Comparison of ENCODE assay signal across 26 mouse cellular contexts in the genomic region with DNA sequence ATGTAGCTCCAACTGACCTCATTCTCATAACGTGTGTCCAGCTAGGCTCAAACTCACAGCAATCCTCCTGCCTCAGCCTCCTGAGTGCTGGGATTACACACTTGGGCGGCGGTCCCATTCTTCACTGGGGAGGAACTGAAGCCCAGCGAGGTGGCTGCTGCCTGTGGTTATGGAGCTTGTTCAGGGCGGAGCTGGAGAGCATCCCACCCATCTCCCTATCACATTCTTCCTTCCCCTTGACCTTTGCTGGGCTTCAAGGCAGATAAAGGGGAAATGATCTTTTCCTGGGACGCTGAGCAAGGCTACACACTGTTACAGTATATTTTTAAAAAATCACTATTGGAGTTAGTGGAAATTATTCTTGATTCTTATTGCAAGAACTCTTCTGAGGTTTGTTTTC. TPM values are rescaled to one million over a fixed set of nuclear protein-coding genes. Genes with fewer than 3 reads are reported as not detected.
DNase-seq lines count a peak whose midpoint lies in the region; ATAC-seq lines count a peak whose summit lies in the region.
"Had no signal": no experiment of that assay in that cellular context is flagged by ENCODE, and none has a peak within 500 bp of the region (broad histone marks: within the 10 kb centered on the region; RNA-seq: fewer than 3 reads in every experiment).

No protein-coding gene starts in this region.

- 74% methylated on average over 6 of the region's 6 CpGs for WGBS in heart, embryonic 10.5 days

- DNase-seq in heart, embryonic 10.5 days (ENCODE audit: low spot score): no peak
- DNase-seq in heart, adult 11 months: no peak
- no peak for DNase-seq in adrenal gland, postnatal 14 days
- no peak for DNase-seq in T-cell, adult 2 months (ENCODE audit: low spot score)
- DNase-seq: adrenal gland, adult 8-10 months; adrenal gland, postnatal 25 days; B cell, adult 2 months; cerebellum, adult 11 months; cerebellum, adult 18-20 months; cerebellum, adult 8-10 months; cerebellum, adult 9-11 months; cerebellum, postnatal 14 days; cerebellum, postnatal 36 days; embryo, embryonic 11 days had no signal

- H3K36me3 ChIP-seq in heart, embryonic 10.5 days: no peaks in the 10 kb centered on the region
- H3K36me3 ChIP-seq: embryonic facial prominence, embryonic 13.5 days; embryonic facial prominence, embryonic 15.5 days; forebrain, embryonic 10.5 days; forebrain, embryonic 12.5 days; G1E had no signal

- no peaks in the 10 kb centered on the region for H3K27me3 ChIP-seq in heart, embryonic 10.5 days (ENCODE audit: insufficient read depth, poor library complexity, severe bottlenecking)
- H3K27me3 ChIP-seq: CH12.LX; embryonic facial prominence, embryonic 13.5 days; embryonic facial prominence, embryonic 15.5 days; forebrain, embryonic 12.5 days; Patski had no signal

- H3K4me3 ChIP-seq in heart, embryonic 10.5 days: no peak overlapping the region
- H3K4me3 ChIP-seq: embryonic facial prominence, embryonic 13.5 days; embryonic facial prominence, embryonic 15.5 days; erythroblast, embryonic 14.5 days; forebrain, embryonic 10.5 days; forebrain, embryonic 12.5 days had no signal

- no peaks in the 10 kb centered on the region for H3K9me3 ChIP-seq in heart, embryonic 10.5 days
- H3K9me3 ChIP-seq: embryonic facial prominence, embryonic 13.5 days; embryonic facial prominence, embryonic 15.5 days; forebrain, embryonic 10.5 days; forebrain, embryonic 12.5 days had no signal

- ATAC-seq in megakaryocyte, adult 5-6 weeks (ENCODE audit: poor library complexity, severe bottlenecking): peak; percentile 72
- ATAC-seq: CD4-positive, CD25-positive, alpha-beta regulatory T cell, adult 4 months; forebrain, embryonic 14.5 days; forebrain, embryonic 16.5 days; Patski had no signal

- H3K4me1 ChIP-seq in heart, embryonic 10.5 days: peaks cover 24% of the 10 kb centered on the region; the same call in 1 of the 2 replicates
- H3K4me1 ChIP-seq: embryonic facial prominence, embryonic 15.5 days had no signal

- H3K27ac ChIP-seq in heart, embryonic 10.5 days: 0 out of 2 replicates have a peak overlapping the region, but pooled peaks have one; percentile 25
- H3K27ac ChIP-seq: embryonic facial prominence, embryonic 13.5 days; embryonic facial prominence, embryonic 15.5 days; forebrain, embryonic 12.5 days had no signal

RNA-seq across cellular contexts. Expression of gene S1pr3, which starts 43.2 kb away (rescaled TPM):
- 16.9 and 30.5 TPM in 2 replicates for polyA plus RNA-seq in heart, embryonic 10.5 days (2016; fragmentation: Nextera tagmentation; extraction: Ambion mirVana)
- 1.8 and 2.6 TPM in 2 replicates for total RNA-seq in megakaryocyte, adult 5-6 weeks (2015)
- total RNA-seq in megakaryocyte, adult 5-6 weeks (2017): 1.1 and 1.6 TPM in 2 replicates
- 14.6 and 21.0 TPM in 2 replicates for total RNA-seq in adrenal gland, postnatal 14 days (2021)
- polyA plus RNA-seq: CD4-positive, CD25-positive, alpha-beta regulatory T cell, adult 4 months; G1E had no signal
